Mouse (Mus musculus) olfactory bulb, adult 2 months (tissue): ENCODE measurements around the gene Hivep3.

Experiments
- CTCF ChIP-seq: fragments of 200-500 bp; IDR thresholded peaks from 2 replicates; pipeline ENCODE4 v1.5.1; 2012; ENCODE audit warnings: low read depth, mild to moderate bottlenecking, low read length, moderate library complexity; ENCODE audit not compliant: insufficient read depth
- POLR2A ChIP-seq: fragments of 200-500 bp; IDR thresholded peaks from 2 replicates; pipeline ENCODE4 v1.6.1; 2012; ENCODE audit warnings: mild to moderate bottlenecking, low read depth, low read length, moderate library complexity; ENCODE audit not compliant: insufficient read depth

- TF ChIP-seq CTCF (no peak), POLR2A (no peak)
Observed at GRCm38 (mm10) chr4:119979918-119980317, 246.3 kb downstream of the Hivep3 start.
